In genomic region chr5:125278314-125278713, GRCm38 (mm10) we compare ENCODE assay signal across 9 mouse cellular contexts.
DNase-seq lines count a peak whose midpoint lies in the region; TF ChIP-seq lines count a peak whose summit lies in the region.
"Had no signal": no experiment of that assay in that cellular context is flagged by ENCODE, and none has a peak within 500 bp of the region (broad histone marks: within the 10 kb centered on the region; RNA-seq: fewer than 3 reads in every experiment).

No protein-coding gene starts in this region.

- no peak overlapping the region for H3K4me3 ChIP-seq in left cerebral cortex, adult 2 months
- no peak overlapping the region for H3K4me3 ChIP-seq in bone marrow macrophage, adult 2 months (ENCODE audit: insufficient read depth, low read length)
- H3K4me3 ChIP-seq in olfactory bulb, adult 2 months (ENCODE audit: insufficient read depth, low read depth, low read length) = no peak overlapping the region
- H3K4me3 ChIP-seq: erythroblast, embryonic 14.5 days had no signal

- intact Hi-C loops in left cerebral cortex, adult 2 months (cut with DNase I) = loop anchor here (2.0 to 5.0 kb wide), 2 partner anchors 69 to 90 kb away; no protein-coding TSS in a partner anchor
- intact Hi-C loops in left cerebral cortex, postnatal 36 days (cut with DNase I) = no loop called here

- peak; percentile 64 for TF ChIP-seq CTCF in left cerebral cortex, adult 2 months (IDR thresholded peaks at IDR 0.05)
- TF ChIP-seq CTCF in bone marrow macrophage, adult 2 months (IDR thresholded peaks at IDR 0.05; ENCODE audit: low read depth, low read length) = peak; percentile 90
- peak; percentile 73 for TF ChIP-seq CTCF in olfactory bulb, adult 2 months (IDR thresholded peaks at IDR 0.05; ENCODE audit: insufficient read depth, low read depth, low read length)

- peaks cover 21% of the 10 kb centered on the region for H3K4me1 ChIP-seq in bone marrow macrophage, adult 2 months (ENCODE audit: control insufficient read depth, insufficient read depth, low read length)
- peaks cover 25% of the 10 kb centered on the region for H3K4me1 ChIP-seq in olfactory bulb, adult 2 months (ENCODE audit: control insufficient read depth, insufficient read depth, low read length)

- H3K27ac ChIP-seq in left cerebral cortex, adult 2 months = no peak overlapping the region
- H3K27ac ChIP-seq in bone marrow macrophage, adult 2 months (ENCODE audit: insufficient read depth, low read depth, low read length) = no peak overlapping the region
- no peak overlapping the region for H3K27ac ChIP-seq in olfactory bulb, adult 2 months (ENCODE audit: insufficient read depth, low read depth, low read length)

- WGBS in olfactory bulb, adult 2 months = 29% methylated on average over 6 of the region's 6 CpGs

- no peak for TF ChIP-seq POLR2A in bone marrow macrophage, adult 2 months (IDR thresholded peaks at IDR 0.05; ENCODE audit: borderline replicate concordance, low read depth, low read length)
- no peak for TF ChIP-seq POLR2A in olfactory bulb, adult 2 months (IDR thresholded peaks at IDR 0.05; ENCODE audit: insufficient read depth, low read depth, low read length)

- DNase-seq in cerebellum, postnatal 10 days = peak; percentile 58 to 67
- DNase-seq in cerebellum, postnatal 4 days (ENCODE audit: low spot score in 2 of 2) = no peak
- no peak for DNase-seq in left cerebral cortex, adult 2 months (ENCODE audit: extremely low spot score in 1 of 2, low spot score in 2 of 2)
- no peak for DNase-seq in left cerebral cortex, postnatal 36 days (ENCODE audit: low spot score in 2 of 2)
- DNase-seq in gastrocnemius, postnatal 25 days = no peak
- no peak for DNase-seq in frontal cortex, postnatal 36 days (ENCODE audit: low spot score in 2 of 2)

Comparison
In these comparisons a context has a peak if more than half of its experiments do, and no peak if none do; other contexts are left out.
1. DNase-seq: peak in cerebellum, postnatal 10 days (2 of 2); none in cerebellum, postnatal 4 days (0 of 2), left cerebral cortex, adult 2 months (0 of 2), left cerebral cortex, postnatal 36 days (0 of 2), gastrocnemius, postnatal 25 days (single experiment) and frontal cortex, postnatal 36 days (0 of 2).
2. Peak in every context shown above with its lines, with median percentiles within 50 percentile points of each other: CTCF ChIP-seq.